Mouse (Mus musculus): ENCODE measurements around the gene Srpr.

Srpr gene

DNA sequence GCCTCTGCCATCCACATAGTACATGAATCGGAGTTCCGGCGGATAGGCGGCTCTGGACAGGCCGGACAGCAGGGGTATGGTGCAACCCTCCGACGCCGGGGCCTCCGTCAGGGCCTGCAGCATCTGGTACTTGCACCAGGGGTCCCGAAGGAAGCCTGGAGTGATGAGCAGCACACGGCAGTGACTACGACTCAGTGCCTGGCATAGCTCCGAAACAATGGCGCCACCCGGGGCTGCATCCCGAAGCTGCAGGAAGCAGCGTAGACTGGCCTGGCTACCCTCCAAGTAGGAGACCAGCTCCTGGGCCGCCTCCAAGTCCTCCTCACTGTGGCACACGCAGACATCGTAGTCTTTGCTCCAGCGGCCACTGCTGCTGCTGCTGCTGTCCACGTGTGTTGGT, 11.3 kb upstream of the Srpr start:
- peak in 1 of 2 experiments; percentile 25 for DNase-seq (ENCODE audit: low spot score in 2 of 2)

DNA sequence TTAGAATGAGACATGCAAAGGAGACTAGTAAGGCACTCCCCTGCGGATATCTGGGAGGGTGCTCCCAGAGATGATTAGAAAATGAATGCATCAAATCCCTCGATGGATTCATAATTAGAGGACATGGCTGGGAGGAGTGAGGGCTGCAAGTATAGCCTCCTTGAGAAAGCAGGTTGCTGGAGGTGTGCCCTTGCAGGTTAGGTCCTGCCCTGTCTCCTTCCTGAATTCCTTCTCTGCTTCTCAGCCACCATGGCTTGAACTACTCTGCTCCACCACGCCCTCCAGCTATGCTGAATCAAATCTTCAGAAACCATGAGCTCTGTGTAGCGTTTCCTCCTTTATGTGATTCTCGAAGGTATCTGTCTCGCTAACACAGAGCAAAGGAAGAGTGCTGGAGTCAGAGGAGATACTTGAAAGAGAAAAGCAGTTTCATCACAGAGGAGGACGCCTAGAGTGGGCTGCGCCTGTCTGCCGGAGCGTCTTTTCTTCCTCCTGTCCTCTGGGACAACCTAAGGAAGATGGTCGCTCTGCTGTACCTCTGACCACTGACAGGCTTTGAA, 6.9 kb upstream of the Srpr start:
- no peak for DNase-seq (ENCODE audit: low spot score in 2 of 2)

DNA sequence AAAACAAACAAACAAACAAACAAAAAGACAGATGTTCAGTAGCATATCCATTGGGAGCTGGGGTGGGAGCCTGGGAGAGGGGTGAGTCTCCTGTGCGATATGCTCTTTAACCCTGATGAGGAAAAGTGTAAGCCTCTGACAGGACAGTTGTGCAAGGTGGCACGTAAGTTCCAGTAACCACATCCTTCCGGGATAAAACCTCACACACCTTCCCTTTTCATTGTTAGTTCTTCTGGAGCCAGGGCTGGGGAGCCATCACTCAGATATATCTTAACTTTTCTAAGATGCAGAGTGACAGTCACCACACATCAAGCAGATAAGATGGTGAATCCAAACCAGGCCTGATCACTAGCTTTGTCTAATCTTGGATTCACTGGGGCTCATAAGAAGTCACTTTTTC, 5.9 kb upstream of the Srpr start:
- DNase-seq (ENCODE audit: low spot score in 2 of 2) = no peak

DNA sequence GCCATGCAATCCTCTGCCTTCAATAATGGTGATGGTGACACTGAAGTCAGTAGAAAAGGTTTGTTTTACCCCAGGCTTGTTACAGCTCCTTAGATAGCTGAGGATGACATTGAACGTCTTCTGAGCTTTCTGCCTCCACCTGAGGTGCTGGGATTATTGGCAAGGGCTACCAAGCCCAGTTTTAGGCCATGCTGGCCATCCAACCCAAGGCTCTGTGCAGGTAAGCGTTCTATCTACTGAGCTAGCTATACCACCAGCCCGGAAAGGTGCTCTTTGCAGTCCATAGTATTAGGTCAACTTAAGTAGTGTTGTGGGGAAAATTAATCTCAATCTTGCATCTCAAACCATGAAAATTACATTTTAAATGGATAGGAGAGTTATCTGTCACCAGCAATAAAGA, 2.4 kb upstream of the Srpr start:
- DNase-seq (ENCODE audit: low spot score in 2 of 2) = no peak

DNA sequence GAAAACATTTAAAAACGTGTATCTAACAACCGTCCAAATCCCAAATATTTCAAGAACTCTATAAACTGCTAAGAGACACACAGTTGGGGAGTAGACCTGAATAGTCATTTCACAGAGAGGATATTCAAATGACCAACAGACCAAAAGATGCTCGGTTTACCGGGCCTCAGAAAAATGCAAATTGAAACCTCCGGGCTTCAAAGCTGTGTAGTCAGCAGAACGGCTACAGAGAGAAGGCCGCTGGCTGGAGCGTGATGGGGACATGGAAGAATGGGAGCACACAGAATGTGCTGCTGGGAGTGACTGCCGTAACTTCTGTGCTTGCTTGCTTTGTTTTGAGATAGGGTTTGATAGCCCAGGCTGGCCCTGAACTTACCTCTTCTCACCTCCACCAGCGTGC, 1.6 kb upstream of the Srpr start:
- DNase-seq (ENCODE audit: low spot score in 2 of 2) = no peak

DNA sequence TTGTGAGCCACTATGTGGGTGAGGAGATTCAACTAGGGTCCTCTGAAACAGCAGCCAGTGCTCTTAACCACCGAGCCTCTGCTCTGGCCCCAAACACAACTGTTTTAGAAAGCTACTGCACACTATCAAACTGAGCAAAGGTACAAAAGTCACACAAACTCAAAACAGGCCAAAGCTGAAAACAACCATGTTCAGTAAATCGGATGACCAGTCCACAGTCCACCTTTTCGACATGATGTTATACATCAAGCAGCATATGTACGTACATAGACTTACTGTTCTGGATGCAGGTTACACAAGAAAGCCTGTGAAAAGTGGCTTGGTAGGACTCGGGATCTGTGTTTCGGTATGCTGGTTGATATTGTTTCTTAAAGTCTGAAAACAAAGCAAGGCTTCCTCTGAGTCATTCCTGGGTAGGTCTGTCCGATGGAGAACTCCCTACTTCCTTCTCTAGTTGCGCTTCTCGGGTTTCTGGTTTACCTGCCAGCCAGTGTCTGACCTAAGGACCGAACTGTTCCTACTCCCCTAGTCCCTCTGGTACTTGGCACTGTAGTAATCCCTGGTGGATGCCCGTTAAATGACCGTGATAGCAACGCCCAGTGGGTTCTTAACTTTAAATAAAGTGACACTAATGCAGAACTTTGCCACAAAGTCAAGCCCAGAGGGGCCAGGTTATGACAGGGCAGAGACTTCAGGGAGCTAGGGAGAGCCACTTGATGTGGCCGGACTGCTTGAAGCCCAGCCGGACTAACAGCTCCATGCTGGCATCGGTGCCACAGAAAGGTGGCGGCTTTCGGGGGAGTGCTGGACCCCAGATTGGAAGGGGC, 817 bp upstream of the Srpr start:
- DNase-seq (ENCODE audit: low spot score in 2 of 2) = no peak

DNA sequence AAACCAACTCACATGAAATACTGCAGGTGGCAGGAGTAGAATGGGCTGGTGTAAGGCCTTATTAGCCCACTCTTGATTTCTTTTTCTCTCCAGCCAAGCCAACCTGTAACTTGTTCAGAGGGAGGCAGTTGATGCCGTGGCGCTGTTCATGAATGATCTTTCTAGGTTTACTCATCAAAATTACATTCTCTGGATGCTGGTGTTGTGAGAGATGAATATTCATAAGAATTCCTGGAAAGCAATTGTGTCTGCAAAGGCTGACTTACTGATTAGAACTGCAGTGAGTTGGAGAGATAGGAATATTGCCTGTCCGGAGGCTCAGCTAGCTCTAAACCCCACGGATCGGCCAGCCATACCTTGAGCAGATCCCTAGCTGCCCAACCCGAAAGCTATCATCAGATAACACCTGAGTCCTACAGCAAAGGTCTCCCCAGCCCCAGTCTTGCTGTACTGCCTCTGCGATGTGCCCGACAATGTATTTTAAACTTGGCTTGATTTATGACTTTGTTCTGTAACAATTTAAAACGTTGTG, 620 bp downstream of the Srpr start:
- no peak for DNase-seq (ENCODE audit: low spot score in 2 of 2)

DNA sequence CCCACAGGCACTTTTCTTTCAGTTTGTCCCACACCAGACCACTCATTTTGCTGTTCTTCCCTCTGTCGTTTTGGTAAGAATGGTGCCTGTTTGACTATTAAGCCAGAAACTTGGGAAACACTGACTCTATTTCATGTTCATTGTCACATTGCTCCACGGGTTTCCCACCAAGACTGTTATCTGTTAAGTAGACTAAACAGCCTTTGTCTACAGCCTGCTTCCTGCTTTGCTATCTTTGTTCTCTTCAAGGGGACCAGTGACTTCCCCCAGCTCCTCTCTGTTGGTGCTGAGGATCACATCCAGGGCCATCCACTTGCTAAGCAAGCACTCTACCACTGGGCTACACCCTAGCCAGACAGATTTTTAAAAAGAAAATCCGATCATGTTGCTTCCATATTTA, 3.6 kb downstream of the Srpr start:
- DNase-seq (ENCODE audit: low spot score in 2 of 2) = no peak

DNA sequence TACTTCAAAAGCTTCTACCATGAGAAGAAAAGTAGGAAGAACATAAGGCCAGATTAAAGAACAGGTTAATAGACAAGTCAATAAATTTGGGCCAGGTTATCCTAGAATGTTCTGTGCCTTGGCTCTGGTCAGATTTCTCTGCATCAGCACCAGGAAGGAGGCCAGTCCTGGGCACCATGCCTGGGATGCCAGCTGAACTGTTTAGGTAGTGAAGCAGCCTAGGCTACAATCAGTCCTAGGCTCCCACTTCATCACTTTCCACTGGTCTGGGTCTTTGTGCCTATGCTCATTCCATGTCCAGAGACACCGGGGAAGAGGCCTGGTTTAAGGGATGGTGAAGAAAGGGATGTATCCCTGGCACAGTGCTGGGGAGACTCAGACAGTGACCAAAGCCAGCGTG, 4.4 kb downstream of the Srpr start:
- no peak for DNase-seq (ENCODE audit: low spot score in 2 of 2)

DNA sequence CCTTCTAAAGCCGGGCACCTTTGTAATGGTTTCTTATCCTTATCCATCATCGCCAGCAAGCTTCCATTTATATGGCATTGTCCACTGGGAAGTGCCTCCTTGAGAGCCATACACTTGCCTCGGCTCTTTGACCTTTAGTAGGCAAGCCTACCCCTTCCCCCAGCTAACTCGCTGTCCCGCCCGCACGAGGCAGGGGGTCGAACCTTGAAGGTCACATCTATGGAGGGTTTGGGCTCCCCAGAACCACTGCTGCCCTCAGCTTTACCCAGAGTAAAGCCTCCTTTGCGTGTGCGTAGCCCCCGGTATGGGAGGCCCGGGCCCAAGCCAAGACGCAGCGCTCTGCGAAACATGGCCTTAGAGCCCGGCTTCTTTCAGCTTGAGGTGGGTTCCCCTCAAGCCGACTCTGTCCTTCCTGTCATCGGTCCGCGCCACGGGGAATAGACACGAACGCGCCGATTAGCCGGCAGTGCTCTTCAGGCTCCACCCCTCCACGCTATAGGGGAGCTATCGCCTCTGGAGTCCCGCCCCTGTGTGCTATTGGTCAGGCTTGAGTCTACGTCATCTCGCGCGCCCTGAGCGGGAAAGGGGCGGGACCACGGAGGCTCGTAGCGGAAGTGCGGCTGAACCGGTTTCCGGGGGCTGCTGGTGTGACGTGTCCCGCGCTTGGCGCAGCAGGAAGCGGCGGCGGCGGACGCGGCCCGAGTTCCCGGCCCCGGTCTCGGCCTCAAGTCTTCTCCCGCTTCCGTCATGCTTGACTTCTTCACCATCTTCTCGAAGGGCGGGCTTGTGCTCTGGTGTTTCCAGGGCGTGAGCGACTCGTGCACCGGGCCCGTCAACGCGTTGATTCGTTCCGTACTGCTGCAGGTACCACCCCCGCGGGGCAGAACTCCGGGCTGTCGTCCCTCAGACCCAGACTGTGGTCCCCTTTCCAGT, 10.8 kb downstream of the Srpr start, which contains the start of gene Foxred1:
Gene Foxred1, minus strand, starts transcription at position 514 of the 933 bp plus-strand sequence.
- DNase-seq (ENCODE audit: low spot score in 2 of 2) = peak; percentile 97 to 98

DNA sequence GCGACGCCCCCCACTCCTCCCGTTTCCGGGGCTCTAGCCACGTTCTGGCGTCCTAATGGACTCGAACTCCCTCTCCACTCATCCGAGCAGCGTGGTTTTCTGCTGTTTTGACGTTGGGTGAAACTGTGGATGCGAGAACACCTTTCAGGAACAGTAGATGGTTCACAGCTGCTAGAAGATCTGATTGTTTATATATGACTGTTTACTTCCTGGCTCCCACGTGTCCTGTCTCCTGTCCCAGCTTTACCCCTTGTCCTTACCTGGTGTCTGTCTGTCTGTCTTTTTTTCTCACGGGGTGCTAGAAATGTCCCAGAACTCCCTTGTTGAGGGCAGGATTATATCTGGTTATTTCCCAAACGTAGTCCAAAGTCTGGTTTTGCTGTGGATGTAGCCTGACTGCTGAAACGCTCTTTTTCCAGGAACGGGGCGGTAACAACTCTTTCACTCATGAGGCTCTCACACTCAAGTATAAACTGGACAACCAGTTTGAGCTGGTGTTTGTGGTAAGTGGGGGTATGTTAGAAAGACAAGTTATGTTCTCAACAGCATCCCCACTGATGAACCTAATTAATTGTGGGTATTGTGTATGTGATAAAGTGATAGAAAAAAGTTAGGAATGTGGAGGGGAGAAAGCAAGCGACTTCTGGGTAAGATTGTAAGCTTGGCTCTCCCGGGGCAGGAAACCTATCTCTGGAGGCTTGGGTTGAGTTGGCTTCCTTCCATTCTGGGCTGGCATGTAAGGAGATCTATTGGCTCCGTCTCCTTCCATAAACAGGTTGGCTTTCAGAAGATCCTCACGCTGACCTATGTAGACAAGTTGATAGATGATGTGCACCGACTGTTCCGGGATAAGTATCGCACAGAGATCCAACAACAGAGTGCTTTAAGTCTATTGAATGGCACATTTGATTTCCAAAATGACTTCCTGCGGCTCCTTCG, 11.9 kb downstream of the Srpr start:
- no peak for DNase-seq (ENCODE audit: low spot score in 2 of 2)

DNA sequence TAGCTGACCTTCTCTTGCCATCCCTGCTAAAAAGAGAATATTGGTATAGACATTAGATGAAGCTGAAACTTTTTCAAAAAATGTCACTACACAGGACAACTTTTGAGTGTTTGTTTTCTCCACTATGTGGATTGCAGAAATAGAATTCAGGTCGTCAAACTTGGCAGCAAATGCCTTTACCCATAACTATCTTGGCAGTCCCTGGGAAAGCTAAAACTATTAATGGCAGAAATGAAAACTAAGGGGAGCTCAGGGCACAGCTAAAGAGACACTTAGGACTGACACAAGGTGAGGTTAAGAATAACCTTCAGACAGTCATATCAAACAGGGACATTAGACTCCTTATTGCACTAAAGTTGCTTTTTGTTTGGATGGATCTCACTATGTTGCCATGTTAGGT, 18.0 kb downstream of the Srpr start:
- DNase-seq (ENCODE audit: low spot score in 2 of 2) = no peak

DNA sequence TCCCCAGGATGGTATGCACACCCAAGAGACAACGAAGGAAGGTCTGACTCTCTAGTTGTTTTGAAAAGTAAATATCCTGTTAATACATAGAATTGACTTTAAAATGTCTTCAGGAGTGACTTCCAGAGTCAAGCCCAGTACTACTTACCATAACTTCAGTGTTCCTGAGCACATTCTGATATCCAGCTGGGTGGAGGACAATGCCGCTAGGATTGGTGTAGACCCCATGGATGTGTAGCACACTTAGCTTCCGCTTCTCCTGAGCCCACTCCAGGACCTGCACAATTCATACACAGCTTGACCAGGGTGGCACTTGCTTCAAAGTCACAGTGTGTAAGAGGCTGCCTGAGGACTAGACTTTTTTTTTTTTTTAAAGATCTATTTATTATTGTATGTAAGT, 23.5 kb downstream of the Srpr start:
- no peak for DNase-seq (ENCODE audit: low spot score in 2 of 2)

DNA sequence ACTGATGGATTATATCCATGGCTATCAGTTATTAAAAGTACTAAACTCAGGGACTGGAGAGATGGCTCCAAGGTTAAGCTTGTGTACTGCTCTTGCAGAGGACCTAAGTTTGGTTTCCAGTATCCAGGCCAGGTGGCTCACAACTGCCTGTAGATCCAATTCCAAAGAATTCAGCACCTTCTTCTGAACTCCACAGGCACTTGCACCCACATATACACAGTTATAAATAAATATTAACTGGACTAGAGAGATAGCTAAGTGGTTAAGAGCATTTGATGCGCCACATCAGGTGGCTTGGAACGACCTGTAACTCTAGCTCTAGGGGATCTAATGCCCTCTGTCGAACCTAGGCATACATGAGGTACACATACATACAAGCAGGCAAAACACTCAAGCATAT, 28.7 kb downstream of the Srpr start:
- DNase-seq (ENCODE audit: low spot score in 2 of 2) = no peak

DNA sequence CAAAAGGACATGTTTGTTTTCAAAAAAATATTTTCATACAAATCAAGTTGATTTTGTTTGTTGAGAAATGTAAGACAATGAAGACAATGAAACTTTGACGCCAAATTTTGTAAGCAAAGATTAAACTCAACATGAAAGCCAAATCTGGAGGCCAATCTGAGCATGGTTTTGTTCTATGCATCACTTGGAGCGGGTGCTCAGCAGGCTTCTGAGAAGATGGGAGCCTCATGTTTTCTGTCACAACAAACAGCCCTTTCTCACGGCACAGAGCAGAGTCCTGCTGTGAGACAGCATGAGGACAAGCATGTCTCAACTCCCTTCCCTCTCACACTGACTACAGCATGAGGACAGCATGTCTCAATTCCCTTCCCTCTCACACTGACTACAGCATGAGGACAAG, 36.0 kb downstream of the Srpr start:
- DNase-seq (ENCODE audit: low spot score in 2 of 2) = no peak

DNA sequence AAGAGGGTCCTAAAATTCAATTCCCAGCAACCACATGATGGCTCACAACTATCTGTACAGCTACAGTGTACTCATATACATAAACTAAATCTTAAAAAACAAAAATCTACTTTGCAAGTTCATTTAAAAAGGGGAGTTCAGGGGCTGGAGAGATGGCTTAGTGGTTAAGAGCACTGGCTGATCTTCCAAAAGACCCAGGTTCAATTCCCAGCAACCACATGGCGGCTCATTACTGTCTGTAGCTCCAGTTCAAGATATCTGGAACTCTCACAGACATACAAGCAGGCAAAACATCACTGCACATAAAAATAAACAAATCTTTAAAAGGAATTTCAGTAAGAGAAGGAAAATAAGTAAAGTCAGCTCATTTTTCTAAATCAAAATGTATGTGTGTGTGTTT, 38.4 kb downstream of the Srpr start:
- no peak for DNase-seq (ENCODE audit: low spot score in 2 of 2)

DNA sequence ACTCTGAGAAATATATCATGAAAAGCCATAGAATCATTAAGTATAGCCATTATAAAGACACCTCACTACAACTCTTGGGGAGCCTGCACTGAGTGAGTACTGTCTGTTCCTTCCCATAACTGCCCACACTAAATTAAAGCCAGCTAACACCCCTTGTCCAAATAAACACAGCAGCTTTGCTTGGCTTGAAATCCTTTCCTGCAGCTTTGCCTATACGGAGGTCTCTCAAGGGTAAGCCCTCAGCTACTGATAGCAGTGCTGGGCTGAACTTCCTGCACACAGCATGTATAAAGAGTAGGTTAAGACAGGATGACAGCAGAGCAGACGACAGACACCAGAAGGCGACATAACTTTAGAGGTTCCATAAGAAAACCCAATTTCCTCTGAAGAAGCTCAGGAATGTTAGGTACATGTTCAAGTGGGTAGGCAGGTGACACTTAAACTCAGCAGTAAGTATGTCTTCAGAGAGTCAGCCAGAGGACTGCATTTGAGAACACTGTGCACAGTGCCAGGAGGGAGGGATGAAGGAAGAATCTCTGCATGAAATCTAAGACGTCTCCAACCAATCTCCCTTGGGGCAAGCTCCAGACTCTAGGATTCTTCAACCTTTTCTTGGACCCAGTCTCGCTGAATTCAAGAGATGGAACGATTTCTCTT, 39.1 kb downstream of the Srpr start:
- no peak for DNase-seq (ENCODE audit: low spot score in 2 of 2)

DNA sequence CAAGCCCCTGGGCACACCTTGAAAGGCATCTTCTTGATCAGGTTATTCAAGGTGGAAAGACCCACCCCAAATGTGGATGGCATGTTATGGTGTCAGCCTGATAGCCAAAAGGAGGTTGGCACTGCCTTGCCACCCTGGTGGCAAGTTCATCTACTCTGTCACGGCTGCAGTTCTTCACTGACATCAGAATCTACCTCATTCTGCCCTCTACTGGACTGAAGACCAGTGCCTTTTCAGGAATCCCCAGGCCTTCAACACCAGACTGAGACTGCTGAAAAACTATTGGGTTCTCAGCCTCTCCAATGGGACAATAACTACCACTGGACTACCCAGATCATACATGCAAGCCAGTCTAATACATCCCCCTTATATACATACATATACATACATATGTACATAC, 39.8 kb downstream of the Srpr start:
- DNase-seq (ENCODE audit: low spot score in 2 of 2) = no peak

DNA sequence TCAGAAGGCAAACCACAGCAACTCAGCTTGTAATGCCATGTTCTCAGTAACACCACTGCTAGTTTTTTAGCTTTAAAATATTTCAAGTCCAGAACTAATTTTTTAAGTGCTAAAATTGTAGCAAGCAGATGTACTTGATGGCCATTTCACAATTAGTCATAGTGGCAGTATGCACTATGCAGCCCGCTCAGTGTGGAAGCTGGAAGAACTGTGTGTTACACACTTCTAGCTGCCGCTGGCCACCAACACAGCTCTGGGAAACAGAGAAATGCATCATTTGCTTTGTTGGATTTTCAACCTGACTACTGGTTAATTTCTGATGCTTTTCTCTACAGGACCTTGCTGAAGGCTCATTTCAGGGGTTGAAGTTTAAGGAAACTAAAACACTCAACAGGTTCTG, 47.4 kb downstream of the Srpr start:
- no peak for DNase-seq (ENCODE audit: low spot score in 2 of 2)

DNA sequence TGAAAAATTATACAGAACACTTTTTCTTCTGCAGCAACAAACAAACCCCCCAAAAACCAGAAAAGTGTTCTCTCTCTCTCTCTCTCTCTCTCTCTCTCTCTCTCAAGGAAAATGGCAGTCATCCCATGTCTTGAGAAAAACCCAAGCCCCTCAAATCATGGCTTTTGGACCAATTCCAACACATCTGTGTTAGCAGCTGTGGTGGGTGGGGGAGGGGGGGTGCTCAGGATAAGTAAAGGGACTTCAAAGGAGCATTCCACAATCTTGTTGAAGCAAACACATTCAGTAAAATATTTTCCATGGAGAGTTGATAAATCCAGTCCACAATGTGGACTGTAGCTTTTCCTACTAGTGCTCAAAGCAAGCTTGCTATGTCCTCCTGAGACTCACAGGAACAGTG, 49.5 kb downstream of the Srpr start:
- DNase-seq (ENCODE audit: low spot score in 2 of 2) = no peak

DNA sequence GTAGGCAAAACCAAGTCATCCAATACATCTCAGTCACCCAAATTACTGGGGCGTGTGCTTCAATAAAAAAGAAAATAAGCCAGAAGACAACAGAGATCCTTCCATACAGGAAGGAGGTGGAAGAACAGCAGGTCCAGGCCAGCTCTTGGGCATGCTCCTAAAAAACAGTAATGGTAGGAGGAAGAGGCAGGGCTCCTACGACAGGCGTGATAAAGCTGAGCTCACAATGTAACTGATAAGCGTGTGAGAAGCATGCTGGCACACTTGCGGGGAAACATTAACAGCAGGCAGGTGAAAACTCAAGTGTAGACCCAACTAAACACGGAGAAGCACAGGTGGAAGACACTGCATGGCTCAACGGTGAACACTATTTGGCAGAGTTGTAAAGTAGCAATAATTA, 57.4 kb downstream of the Srpr start:
- no peak for DNase-seq (ENCODE audit: low spot score in 2 of 2)
